Mouse (Mus musculus) embryonic facial prominence, embryonic 13.5 days (tissue): ENCODE data around the gene Gm266. TPM values are rescaled to one million over a fixed set of nuclear protein-coding genes. Genes with fewer than 3 reads are reported as not detected.
"Not testable (repeated sequence)": the region's sequence is repeated elsewhere in the genome, so short reads cannot be mapped to it uniquely, and the experiment has no call there.

Experiments used
- ATAC-seq: fragments of 200-750 bp; cut with Nextera tagmentation; 2 replicates; pipeline ENCODE4 v1.8.0; 2017; ENCODE audit warnings: low read depth; ENCODE audit not compliant: insufficient number of reproducible peaks, insufficient read depth, low FRiP score, low TSS enrichment
- H3K27ac ChIP-seq: fragments of 300-500 bp; sonication (generic); 2 replicates; pipeline ENCODE4 v1.5.1; 2015; ENCODE audit warnings: moderate library complexity, mild to moderate bottlenecking, inconsistent platforms
- H3K27me3 ChIP-seq: fragments of 300-500 bp; sonication (generic); 2 replicates; pipeline ENCODE4 v1.6.1; 2015; ENCODE audit warnings: mild to moderate bottlenecking, inconsistent platforms
- H3K36me3 ChIP-seq: fragments of 300-500 bp; sonication (generic); 2 replicates; pipeline ENCODE4 v1.6.1; 2015; ENCODE audit warnings: mild to moderate bottlenecking, inconsistent platforms
- H3K4me1 ChIP-seq: fragments of 300-500 bp; sonication (generic); 2 replicates; pipeline ENCODE4 v1.6.1; 2015; ENCODE audit warnings: inconsistent platforms
- H3K4me2 ChIP-seq: fragments of 300-500 bp; sonication (generic); 2 replicates; pipeline ENCODE4 v1.6.1; 2015; ENCODE audit warnings: moderate library complexity, mild to moderate bottlenecking, inconsistent platforms
- H3K4me3 ChIP-seq: fragments of 300-500 bp; sonication (generic); 2 replicates; pipeline ENCODE4 v1.5.1; 2015; ENCODE audit warnings: mild to moderate bottlenecking, inconsistent platforms
- H3K9ac ChIP-seq: fragments of 300-500 bp; sonication (generic); 2 replicates; pipeline ENCODE4 v1.6.1; 2015; ENCODE audit warnings: mild to moderate bottlenecking, inconsistent platforms
- H3K9me3 ChIP-seq: fragments of 300-500 bp; sonication (generic); 2 replicates; pipeline ENCODE4 v1.6.1; 2016; ENCODE audit warnings: inconsistent platforms
- WGBS: fragments of 180-500 bp; shearing (Covaris S2); methylation state at CpG from one replicate; pipeline ENCODE4 v1.1.7; 2015; ENCODE audit warnings: mixed read lengths; 5-methylcytosine and 5-hydroxymethylcytosine counted together
- polyA plus RNA-seq: library from polyadenylated mRNA; unstranded; fragments of >200 nt; fragmentation: Nextera tagmentation; extraction: Ambion mirVana; gene quantifications from 2 replicates; pipeline ENCODE4 v1.2.1, GENCODE M21; 2015

The Gm266 gene
- polyA plus RNA-seq, 1 experiment from 2014 or later, result 12.1 TPM

- ATAC-seq, result no peak
- no peaks in the 10 kb centered on the region for H3K27me3 ChIP-seq
- WGBS, result 81% methylated on average over 6 of the region's 6 CpGs
- no peak overlapping the region for H3K4me3 ChIP-seq
- no peaks in the 10 kb centered on the region for H3K36me3 ChIP-seq
- H3K27ac ChIP-seq, result no peak overlapping the region
- H3K9me3 ChIP-seq, result peaks cover under 1% of the 10 kb centered on the region; the same call in 1 of the 2 replicates
- H3K4me1 ChIP-seq, result no peaks in the 10 kb centered on the region
- no peak overlapping the region for H3K9ac ChIP-seq
- H3K4me2 ChIP-seq, result no peak overlapping the region
These were observed 31.2 kb upstream of the Gm266 start for GRCm38 (mm10) chr12:111516826-111517225.

- H3K4me1 ChIP-seq, result no peaks in the 10 kb centered on the region
- H3K9ac ChIP-seq, result no peak overlapping the region
- no peaks in the 10 kb centered on the region for H3K36me3 ChIP-seq
- WGBS, result 86% methylated on average over 5 of the region's 5 CpGs
- no peaks in the 10 kb centered on the region for H3K27me3 ChIP-seq
- ATAC-seq, result no peak
- H3K4me3 ChIP-seq, result no peak overlapping the region
- H3K9me3 ChIP-seq, result no peaks in the 10 kb centered on the region
- no peak overlapping the region for H3K27ac ChIP-seq
- H3K4me2 ChIP-seq, result no peak overlapping the region
These were observed 30.3 kb upstream of the Gm266 start for GRCm38 (mm10) chr12:111515920-111516319.

- WGBS, result 82% methylated on average over 7 of the region's 7 CpGs
- no peaks in the 10 kb centered on the region for H3K36me3 ChIP-seq
These were observed 29.4 kb upstream of the Gm266 start for GRCm38 (mm10) chr12:111514874-111515649.

GRCm38 (mm10) chr12:111514231-111514792, 28.7 kb upstream of the Gm266 start:
- H3K27me3 ChIP-seq, result no peaks in the 10 kb centered on the region
- no peak overlapping the region for H3K9ac ChIP-seq
- H3K36me3 ChIP-seq, result no peaks in the 10 kb centered on the region
- ATAC-seq, result no peak
- H3K27ac ChIP-seq, result no peak overlapping the region
- H3K4me1 ChIP-seq, result no peaks in the 10 kb centered on the region
- H3K4me3 ChIP-seq, result no peak overlapping the region
- H3K4me2 ChIP-seq, result no peak overlapping the region
- WGBS, result 61% methylated on average over 7 of the region's 7 CpGs
- no peaks in the 10 kb centered on the region for H3K9me3 ChIP-seq

More at GRCm38 (mm10) chr12:111514874-111515649, 29.4 kb upstream of the Gm266 start:
- H3K4me2 ChIP-seq, result no peak overlapping the region
- ATAC-seq, result no peak
- no peaks in the 10 kb centered on the region for H3K9me3 ChIP-seq
- no peak overlapping the region for H3K9ac ChIP-seq
- H3K4me3 ChIP-seq, result no peak overlapping the region
- no peaks in the 10 kb centered on the region for H3K27me3 ChIP-seq
- H3K27ac ChIP-seq, result no peak overlapping the region
- H3K4me1 ChIP-seq, result no peaks in the 10 kb centered on the region

GRCm38 (mm10) chr12:111513673-111514072, 28.1 kb upstream of the Gm266 start:
- no peaks in the 10 kb centered on the region for H3K36me3 ChIP-seq
- H3K9me3 ChIP-seq, result no peaks in the 10 kb centered on the region
- WGBS, result 73% methylated on average over 5 of the region's 5 CpGs
- no peak overlapping the region for H3K4me3 ChIP-seq
- no peak for ATAC-seq
- H3K9ac ChIP-seq, result no peak overlapping the region
- no peak overlapping the region for H3K27ac ChIP-seq
- no peaks in the 10 kb centered on the region for H3K4me1 ChIP-seq
- H3K27me3 ChIP-seq, result no peaks in the 10 kb centered on the region
- H3K4me2 ChIP-seq, result no peak overlapping the region

- 79% methylated on average over 12 of the region's 12 CpGs for WGBS
- Histone ChIP-seq H3K9me3 (no peaks in the 10 kb centered on the region), H3K27ac (no peak overlapping the region), H3K9ac (no peak overlapping the region), H3K4me3 (no peak overlapping the region), H3K4me1 (no peaks in the 10 kb centered on the region), H3K27me3 (no peaks in the 10 kb centered on the region), H3K4me2 (no peak overlapping the region), H3K36me3 (no peaks in the 10 kb centered on the region)
- no peak for ATAC-seq
These were observed 27.0 kb upstream of the Gm266 start for GRCm38 (mm10) chr12:111512572-111513063.

- H3K9me3 ChIP-seq, result not testable (repeated sequence)
These were observed 22.8 kb upstream of the Gm266 start for GRCm38 (mm10) chr12:111508438-111508837.

GRCm38 (mm10) chr12:111507962-111508361, 22.3 kb upstream of the Gm266 start:
- H3K9me3 ChIP-seq, result 0 out of 2 replicates have a peak, but pooled peaks cover under 1% of the 10 kb centered on the region
- H3K27me3 ChIP-seq, result no peaks in the 10 kb centered on the region
- no peak overlapping the region for H3K4me2 ChIP-seq
- H3K27ac ChIP-seq, result no peak overlapping the region
- H3K9ac ChIP-seq, result no peak overlapping the region
- 83% methylated on average over 10 of the region's 10 CpGs for WGBS
- no peaks in the 10 kb centered on the region for H3K36me3 ChIP-seq
- no peaks in the 10 kb centered on the region for H3K4me1 ChIP-seq
- H3K4me3 ChIP-seq, result no peak overlapping the region
- ATAC-seq, result no peak

More at GRCm38 (mm10) chr12:111508438-111508837, 22.8 kb upstream of the Gm266 start:
- 84% methylated on average over 3 of the region's 3 CpGs for WGBS
- not testable (repeated sequence) for ATAC-seq, H3K4me2 ChIP-seq, H3K27me3 ChIP-seq, H3K36me3 ChIP-seq, H3K4me3 ChIP-seq, H3K9ac ChIP-seq, H3K27ac ChIP-seq, H3K4me1 ChIP-seq

- 66% methylated on average over 5 of the region's 5 CpGs for WGBS
- ATAC-seq, result no peak
These were observed 21.4 kb upstream of the Gm266 start for GRCm38 (mm10) chr12:111507001-111507400.

GRCm38 (mm10) chr12:111504904-111505303, 19.3 kb upstream of the Gm266 start:
- Histone ChIP-seq H3K9me3 (0 out of 2 replicates have a peak, but pooled peaks cover 9% of the 10 kb centered on the region), H3K36me3 (no peaks in the 10 kb centered on the region), H3K4me3 (peak overlapping the region; percentile 23), H3K4me1 (no peaks in the 10 kb centered on the region), H3K9ac (peak overlapping the region; percentile 16; the same call in 1 of the 2 replicates), H3K27ac (no peak overlapping the region), H3K27me3 (no peaks in the 10 kb centered on the region), H3K4me2 (peak overlapping the region; percentile 53)
- ATAC-seq, result no peak
- 4% methylated on average over 12 of the region's 12 CpGs for WGBS

More at GRCm38 (mm10) chr12:111507001-111507400, 21.4 kb upstream of the Gm266 start:
- Histone ChIP-seq H3K9me3 (0 out of 2 replicates have a peak, but pooled peaks cover 9% of the 10 kb centered on the region), H3K36me3 (no peaks in the 10 kb centered on the region), H3K4me3 (no peak overlapping the region), H3K27ac (no peak overlapping the region), H3K4me1 (no peaks in the 10 kb centered on the region), H3K4me2 (no peak overlapping the region), H3K9ac (no peak overlapping the region), H3K27me3 (no peaks in the 10 kb centered on the region)

- Histone ChIP-seq H3K9ac (no peak overlapping the region), H3K9me3 (0 out of 2 replicates have a peak, but pooled peaks cover 9% of the 10 kb centered on the region), H3K4me1 (no peaks in the 10 kb centered on the region), H3K27me3 (no peaks in the 10 kb centered on the region), H3K27ac (no peak overlapping the region), H3K4me3 (no peak overlapping the region), H3K4me2 (no peak overlapping the region), H3K36me3 (no peaks in the 10 kb centered on the region)
- WGBS, result 67% methylated on average over 5 of the region's 5 CpGs
- ATAC-seq, result no peak
These were observed 17.9 kb upstream of the Gm266 start for GRCm38 (mm10) chr12:111503571-111503970.
